Mouse (Mus musculus) lung, adult 2 months (tissue): Measurements from ENCODE around the gene Plcl1.

ENCODE experiments used
- CTCF ChIP-seq: fragments of 200-500 bp; IDR thresholded peaks from 2 replicates; pipeline ENCODE4 v1.5.1; 2011; ENCODE audit warnings: mild to moderate bottlenecking, low read length, control low read depth; ENCODE audit not compliant: insufficient read depth
- POLR2A ChIP-seq: fragments of 200-500 bp; IDR thresholded peaks from 2 replicates; pipeline ENCODE4 v1.6.1; 2011; ENCODE audit warnings: low read depth, mild to moderate bottlenecking, control low read depth, low read length, borderline replicate concordance; ENCODE audit errors: extremely low read depth

DNA sequence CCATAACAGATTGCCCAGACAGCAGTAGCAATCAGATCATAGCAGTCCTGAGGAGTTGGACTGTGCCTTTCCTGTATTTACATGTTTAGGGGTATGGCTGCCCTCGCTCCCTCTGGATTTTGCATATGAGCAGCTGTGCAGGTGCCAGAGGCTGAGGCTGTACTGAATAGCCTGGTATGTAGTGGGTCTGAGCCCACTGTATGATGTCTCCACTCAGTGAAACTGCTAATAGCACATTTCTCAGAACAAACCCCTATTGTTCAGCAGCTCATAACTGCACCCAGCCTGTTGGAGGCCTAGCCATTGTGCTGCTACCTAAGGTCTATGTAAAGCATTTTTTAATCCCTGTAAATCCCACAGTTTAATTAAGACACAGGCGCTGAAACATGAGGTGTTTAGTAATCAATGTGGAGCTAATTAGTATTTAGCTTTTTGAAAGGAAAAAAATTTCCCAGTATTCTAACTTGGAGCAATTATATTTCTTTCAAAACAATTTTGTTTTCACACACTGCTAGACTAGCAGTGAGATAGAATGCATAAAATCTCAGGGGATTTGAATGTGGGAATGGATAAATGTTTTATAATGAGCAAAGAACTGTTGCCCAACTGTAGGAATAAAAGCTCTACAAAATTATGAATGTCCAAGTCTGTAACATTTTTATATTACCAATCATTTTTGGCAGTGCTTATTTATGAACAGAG, 95.4 kb downstream of the Plcl1 start:
- TF ChIP-seq CTCF (no peak), POLR2A (no peak)
